Mouse (Mus musculus) heart, postnatal 0 days (tissue): ENCODE data around the gene Pzp. TPM values are rescaled to one million over a fixed set of nuclear protein-coding genes. Genes with fewer than 3 reads are reported as not detected.

Source experiments
- ATAC-seq: fragments of 200-750 bp; cut with Nextera tagmentation; 2 replicates; pipeline ENCODE4 v1.8.0; 2017; ENCODE audit warnings: low read depth, moderate number of reproducible peaks, moderate library complexity; ENCODE audit not compliant: insufficient read depth
- DNase-seq: peaks from one replicate; pipeline ENCODE4 v3.0.0-alpha.2; 2016; ENCODE audit warnings: low spot score
- H3K27ac ChIP-seq: fragments of 300-500 bp; sonication (generic); 2 replicates; pipeline ENCODE4 v1.5.1; 2014; ENCODE audit warnings: low read depth, mild to moderate bottlenecking
- H3K27me3 ChIP-seq: fragments of 300-500 bp; sonication (generic); 2 replicates; pipeline ENCODE4 v1.6.1; 2014; ENCODE audit warnings: low read length, mixed read lengths; ENCODE audit not compliant: control insufficient read depth, insufficient read depth
- H3K36me3 ChIP-seq: fragments of 300-500 bp; sonication (generic); replicated peaks from 2 replicates; pipeline ENCODE4 v1.6.1; 2014; ENCODE audit warnings: low read length, mixed read lengths; ENCODE audit not compliant: control insufficient read depth, insufficient read depth
- H3K4me1 ChIP-seq: fragments of 300-500 bp; sonication (generic); 2 replicates; pipeline ENCODE4 v1.6.1; 2014; ENCODE audit warnings: antibody characterized with exemption; ENCODE audit not compliant: control insufficient read depth, insufficient read depth
- H3K4me2 ChIP-seq: fragments of 300-500 bp; sonication (generic); 2 replicates; pipeline ENCODE4 v1.6.1; 2014; ENCODE audit warnings: low read depth, mild to moderate bottlenecking, low read length, moderate library complexity
- H3K4me3 ChIP-seq: fragments of 300-500 bp; sonication (generic); 2 replicates; pipeline ENCODE4 v1.5.1; 2014; ENCODE audit warnings: low read depth, low read length
- H3K9ac ChIP-seq: fragments of 300-500 bp; sonication (generic); replicated peaks from 2 replicates; pipeline ENCODE4 v1.6.1; 2014; ENCODE audit warnings: low read depth, low read length, mixed read lengths
- H3K9me3 ChIP-seq: fragments of 300-500 bp; sonication (generic); replicated peaks from 2 replicates; pipeline ENCODE4 v1.6.1; 2016; ENCODE audit warnings: low read length; ENCODE audit not compliant: control insufficient read depth
- CTCF ChIP-seq: IDR thresholded peaks from 2 replicates; pipeline ENCODE4 v1.5.1; 2016; ENCODE audit warnings: antibody characterized with exemption, control low read depth, low read depth
- EP300 ChIP-seq: IDR thresholded peaks from 2 replicates; pipeline ENCODE4 v1.6.1; 2016; ENCODE audit warnings: antibody characterized with exemption, low read depth
- WGBS: fragments of 180-500 bp; shearing (Covaris S2); extraction: QIAGEN DNeasy Blood & Tissue Kit; methylation state at CpG from one replicate; pipeline ENCODE4 v1.1.7; 2014; 5-methylcytosine and 5-hydroxymethylcytosine counted together
- polyA plus RNA-seq: library from polyadenylated mRNA; unstranded; fragments of >200 nt; fragmentation: Nextera tagmentation; extraction: Ambion mirVana; gene quantifications from 2 replicates; pipeline ENCODE4 v1.2.1, GENCODE M21; 2015
- total RNA-seq: library from RNA; depleted of rRNA; stranded (reverse); fragments of >200 nt; gene quantifications from 2 replicates; pipeline ENCODE4 v1.2.3, GENCODE M21; 2014; ENCODE audit warnings: low replicate concordance

Gene Pzp
- total and polyA plus RNA-seq, 2 experiments from 2014 or later, result 0.27 to 1.00 TPM

DNA sequence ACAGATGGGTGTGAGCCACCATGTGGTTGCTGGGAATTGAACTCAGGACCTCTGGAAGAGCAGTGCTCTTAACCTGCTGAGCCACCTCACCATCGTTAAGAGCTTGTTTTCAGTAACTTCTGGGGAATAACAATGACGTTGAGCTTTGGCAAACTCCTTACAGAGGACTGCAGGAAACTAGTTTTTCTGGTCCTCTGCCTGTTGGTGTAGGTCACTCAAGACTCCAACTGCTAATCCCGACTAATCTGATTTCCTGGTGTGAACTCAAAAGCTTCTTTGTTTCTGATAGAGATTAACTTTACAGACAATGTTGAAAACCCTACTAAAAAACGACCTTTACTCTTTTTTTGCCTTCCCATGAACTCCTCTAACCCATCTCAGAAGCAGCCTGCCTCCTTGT is 49.0 kb downstream of the Pzp start:
- no peaks in the 10 kb centered on the region for H3K36me3 ChIP-seq
- no peak overlapping the region for H3K4me2 ChIP-seq
- no peaks in the 10 kb centered on the region for H3K4me1 ChIP-seq
- no peak overlapping the region for H3K9ac ChIP-seq
- WGBS, result 10% methylated on average over 4 of the region's 4 CpGs
- DNase-seq, result no peak
- TF ChIP-seq CTCF (no peak), EP300 (no peak)
- H3K27me3 ChIP-seq, result no peaks in the 10 kb centered on the region
- H3K9me3 ChIP-seq, result no peaks in the 10 kb centered on the region
- ATAC-seq, result no peak
- H3K27ac ChIP-seq, result no peak overlapping the region
- H3K4me3 ChIP-seq, result no peak overlapping the region

DNA sequence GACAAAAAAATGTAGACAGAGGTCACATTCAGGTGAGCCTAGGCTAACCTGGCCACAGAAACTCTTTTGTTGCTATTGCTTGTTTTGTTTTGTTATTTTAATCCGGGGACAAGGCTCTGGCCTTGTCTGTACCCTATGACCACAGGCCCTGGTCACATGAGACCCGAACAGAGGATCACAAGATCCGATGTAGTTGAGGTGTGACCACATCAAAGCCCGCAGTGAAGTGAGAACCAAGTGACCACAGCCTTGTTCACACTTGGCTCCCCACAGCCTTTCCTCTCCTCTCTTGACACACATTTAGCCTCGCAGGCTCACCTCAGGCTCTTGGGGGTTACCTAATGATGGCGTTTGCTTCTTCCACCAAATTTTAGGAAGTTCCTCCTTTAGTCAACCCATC is 52.4 kb downstream of the Pzp start:
- H3K36me3 ChIP-seq, result no peaks in the 10 kb centered on the region
- no peak for ATAC-seq
- no peak overlapping the region for H3K4me3 ChIP-seq
- H3K4me1 ChIP-seq, result no peaks in the 10 kb centered on the region
- H3K27ac ChIP-seq, result no peak overlapping the region
- H3K4me2 ChIP-seq, result no peak overlapping the region
- TF ChIP-seq EP300 (no peak), CTCF (no peak)
- no peak for DNase-seq
- H3K9ac ChIP-seq, result no peak overlapping the region
- WGBS, result 82% methylated on average over 6 of the region's 6 CpGs
- H3K27me3 ChIP-seq, result no peaks in the 10 kb centered on the region
- H3K9me3 ChIP-seq, result no peaks in the 10 kb centered on the region

DNA sequence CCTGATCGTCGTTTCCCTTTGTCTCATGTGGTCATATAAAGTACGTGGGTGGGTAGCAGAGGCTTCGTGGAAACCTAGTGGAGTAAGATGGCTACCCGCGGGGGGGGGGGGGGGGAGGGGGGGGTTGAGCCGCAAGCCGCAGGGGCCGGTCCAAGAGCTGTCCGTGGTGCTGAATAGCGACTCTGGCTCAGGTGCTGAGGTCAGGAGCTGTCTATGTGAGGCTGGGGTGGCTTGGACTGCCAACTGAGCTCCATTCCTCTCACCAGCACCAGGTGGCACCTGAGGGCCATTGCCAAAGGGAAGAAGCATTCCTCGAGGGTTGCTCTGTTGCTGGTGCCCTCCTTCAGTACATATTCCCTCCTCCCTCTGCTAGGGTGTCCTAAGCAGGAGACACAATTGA is 57.1 kb downstream of the Pzp start:
- H3K9ac ChIP-seq, result no peak overlapping the region
- H3K27ac ChIP-seq, result no peak overlapping the region
- no peaks in the 10 kb centered on the region for H3K9me3 ChIP-seq
- H3K4me1 ChIP-seq, result no peaks in the 10 kb centered on the region
- H3K4me2 ChIP-seq, result 0 out of 2 replicates have a peak overlapping the region, but pooled peaks have one; percentile 7
- no peak for ATAC-seq
- H3K4me3 ChIP-seq, result no peak overlapping the region
- H3K36me3 ChIP-seq, result no peaks in the 10 kb centered on the region
- H3K27me3 ChIP-seq, result no peaks in the 10 kb centered on the region
- no peak for DNase-seq
- WGBS, result 8% methylated on average over 11 of the region's 12 CpGs
- TF ChIP-seq EP300 (no peak), CTCF (peak; percentile 28)

DNA sequence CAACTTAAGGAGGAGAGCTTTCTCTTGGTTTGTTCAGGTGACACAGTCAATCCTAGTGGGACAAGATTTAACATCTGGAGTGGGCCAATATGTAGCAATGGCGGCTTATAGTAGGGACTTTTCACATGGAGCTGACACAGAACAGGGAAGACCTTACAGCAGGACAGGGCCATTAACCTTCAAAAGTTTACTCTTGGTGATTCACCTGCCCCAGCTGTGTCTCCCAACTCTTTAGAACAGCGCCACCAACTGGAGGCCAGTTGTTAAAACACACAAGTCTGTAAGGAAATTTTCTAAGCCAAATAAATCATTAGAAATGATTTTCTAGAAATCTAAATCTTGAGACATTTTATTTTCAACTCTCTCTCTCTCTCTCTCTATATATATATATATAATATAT is 59.2 kb downstream of the Pzp start:
- WGBS, result 41% methylated on average over 2 of the region's 2 CpGs
- no peaks in the 10 kb centered on the region for H3K4me1 ChIP-seq
- TF ChIP-seq EP300 (no peak), CTCF (no peak)
- H3K4me2 ChIP-seq, result no peak overlapping the region
- H3K9ac ChIP-seq, result no peak overlapping the region
- no peak overlapping the region for H3K27ac ChIP-seq
- DNase-seq (no peak), ATAC-seq (no peak)
- no peaks in the 10 kb centered on the region for H3K36me3 ChIP-seq
- H3K9me3 ChIP-seq, result no peaks in the 10 kb centered on the region
- no peak overlapping the region for H3K4me3 ChIP-seq
- no peaks in the 10 kb centered on the region for H3K27me3 ChIP-seq

DNA sequence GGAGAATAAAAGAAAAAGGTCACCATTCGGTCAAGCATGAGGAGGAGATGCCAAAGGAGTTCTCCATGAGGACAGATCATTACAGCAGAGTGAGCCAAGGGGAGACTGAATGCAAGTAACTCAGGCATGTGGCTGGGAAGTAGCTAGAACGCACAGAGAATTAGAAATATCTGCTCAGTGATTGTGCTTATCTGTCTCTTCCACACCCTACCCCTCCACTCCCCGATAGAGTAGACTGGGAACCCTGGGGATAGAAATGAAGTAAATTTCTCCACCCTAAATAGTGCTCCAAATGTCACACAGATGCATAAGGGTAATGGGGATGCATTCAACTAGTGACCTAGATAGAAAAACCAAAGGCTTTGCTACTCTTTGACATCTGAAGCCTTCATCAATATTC is 60.0 kb downstream of the Pzp start:
- no peak overlapping the region for H3K27ac ChIP-seq
- H3K9me3 ChIP-seq, result no peaks in the 10 kb centered on the region
- ATAC-seq, result no peak
- no peak overlapping the region for H3K4me3 ChIP-seq
- 39% methylated on average over 3 of the region's 3 CpGs for WGBS
- no peak for TF ChIP-seq CTCF
- TF ChIP-seq EP300, result no peak
- no peak overlapping the region for H3K9ac ChIP-seq
- DNase-seq, result no peak
- H3K27me3 ChIP-seq, result no peaks in the 10 kb centered on the region
- no peaks in the 10 kb centered on the region for H3K4me1 ChIP-seq
- H3K36me3 ChIP-seq, result no peaks in the 10 kb centered on the region
- no peak overlapping the region for H3K4me2 ChIP-seq

DNA sequence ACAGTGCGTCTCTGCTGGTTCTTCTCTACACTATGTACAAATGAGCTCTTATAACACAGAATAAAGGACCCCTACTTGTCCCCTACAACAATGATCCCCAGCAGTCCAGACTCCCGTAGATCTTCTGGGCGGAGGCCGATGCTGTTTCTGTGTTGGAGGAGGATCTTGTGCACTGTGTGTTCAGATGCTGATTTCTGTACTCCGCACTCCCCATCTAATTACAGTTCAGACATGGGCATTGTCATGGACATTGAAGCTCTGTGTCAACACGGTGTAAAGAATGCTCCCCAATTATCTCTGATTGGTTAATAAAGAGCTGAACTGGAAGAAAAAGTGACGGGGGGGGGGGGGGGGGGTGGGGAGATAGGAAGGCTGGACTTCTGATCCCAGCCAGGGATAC is 60.5 kb downstream of the Pzp start:
- 62% methylated on average over 7 of the region's 7 CpGs for WGBS
- H3K36me3 ChIP-seq, result no peaks in the 10 kb centered on the region
- no peak overlapping the region for H3K9ac ChIP-seq
- DNase-seq (no peak), ATAC-seq (no peak)
- TF ChIP-seq CTCF (no peak), EP300 (no peak)
- no peaks in the 10 kb centered on the region for H3K4me1 ChIP-seq
- no peak overlapping the region for H3K4me2 ChIP-seq
- no peak overlapping the region for H3K4me3 ChIP-seq
- H3K27ac ChIP-seq, result no peak overlapping the region
- no peaks in the 10 kb centered on the region for H3K27me3 ChIP-seq
- no peaks in the 10 kb centered on the region for H3K9me3 ChIP-seq
